Mouse (Mus musculus) v-Abl transformed pro-B cells (cell line): ENCODE measurements around the gene Gm13030.

Experiments
- in situ Hi-C, 2 experiments: fragments of 400-800 bp; cut with MboI; formaldehyde crosslinking; loops; one replicate each; pipeline ENCODE4 v1.15.1; 2025; ENCODE audit not compliant: unreplicated experiment in 2 of 2

Gm13030 gene

DNA sequence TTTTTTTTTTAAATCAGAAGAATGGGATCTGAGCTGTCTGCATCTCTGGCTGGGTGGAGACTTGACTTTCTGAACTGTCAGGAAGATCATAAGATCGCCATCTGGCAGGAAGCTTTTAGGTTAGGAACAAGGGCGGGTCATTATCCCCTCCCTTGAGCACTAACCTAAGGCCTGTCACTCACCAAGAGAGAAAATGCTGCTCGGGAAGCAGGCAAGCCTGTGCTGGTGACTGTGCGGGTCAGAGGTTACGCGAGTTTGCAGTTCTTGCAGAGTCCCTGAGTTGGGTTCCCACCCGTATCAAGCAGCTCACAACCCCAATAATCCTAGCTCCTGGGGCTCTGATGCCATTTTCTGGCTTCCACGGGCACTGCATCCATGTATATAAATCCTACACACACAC is 5.1 kb downstream of the Gm13030 start:
- in situ Hi-C loops: loop anchor here in 1 of 2 experiments (25.0 kb wide), 1 partner anchor 906 kb away; no protein-coding TSS in a partner anchor

DNA sequence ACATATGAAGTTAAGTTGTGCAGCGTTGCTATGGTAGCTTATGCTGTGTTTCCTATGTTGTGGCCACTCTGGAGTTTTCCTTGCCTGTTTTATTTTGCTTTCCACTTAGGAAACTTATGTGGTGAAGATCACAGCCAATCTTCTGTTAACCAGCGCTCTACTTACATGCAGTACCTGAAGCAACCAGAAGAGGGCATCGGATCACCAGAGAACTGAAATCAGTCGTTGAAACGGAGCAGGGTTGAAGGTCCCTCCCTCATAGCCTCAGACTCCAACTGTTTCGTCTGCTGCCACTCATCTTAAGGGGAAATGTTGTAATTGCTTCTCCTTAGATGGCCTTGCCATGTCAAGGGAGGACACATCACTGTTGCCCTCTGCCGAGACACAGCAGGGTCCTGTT is 7.4 kb downstream of the Gm13030 start:
- in situ Hi-C loops: loop anchor here in 1 of 2 experiments (25.0 kb wide), 1 partner anchor 904 kb away; no protein-coding TSS in a partner anchor

DNA sequence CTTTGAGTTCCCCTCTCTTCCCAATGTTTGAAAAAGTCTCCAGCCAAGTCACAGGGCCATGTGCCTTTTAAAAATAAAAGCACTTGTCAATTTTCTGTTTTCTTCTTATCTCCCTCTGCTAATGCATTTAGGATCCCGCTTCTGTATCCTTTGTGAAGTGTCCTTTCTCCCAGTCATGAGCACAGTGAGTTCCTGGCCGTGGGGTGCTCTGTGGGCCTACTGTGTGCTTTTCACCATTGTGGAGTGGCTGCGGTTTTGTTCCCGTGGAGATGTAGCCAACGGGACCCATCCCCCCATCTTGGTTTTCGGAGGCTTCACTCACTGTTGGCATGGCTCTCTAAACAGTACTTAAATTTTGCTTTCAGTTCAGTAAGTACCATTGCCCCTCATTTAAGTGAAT is 7.8 kb downstream of the Gm13030 start:
- in situ Hi-C loops: loop anchor here in 1 of 2 experiments (25.0 kb wide), 1 partner anchor 904 kb away; no protein-coding TSS in a partner anchor

DNA sequence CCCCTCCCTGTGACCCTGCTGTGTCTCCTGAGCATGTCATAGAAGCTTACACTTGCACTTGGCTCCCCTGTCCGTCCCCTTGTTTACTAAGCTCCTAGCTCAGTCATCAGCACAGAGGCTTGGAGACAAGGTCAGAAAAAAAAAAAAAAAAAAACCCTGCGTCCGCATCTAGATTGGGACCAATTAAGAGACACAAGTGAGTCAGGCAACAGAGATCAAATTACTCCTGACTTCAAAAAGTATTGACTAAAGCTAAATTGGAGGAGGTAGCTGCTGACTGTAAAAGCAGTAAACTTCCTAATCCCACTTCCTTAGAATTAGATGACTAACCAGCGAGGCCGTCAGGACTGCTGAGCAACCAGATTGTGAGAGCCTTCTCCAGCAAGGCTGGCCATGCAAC is 8.7 kb downstream of the Gm13030 start:
- in situ Hi-C loops: loop anchor here in 1 of 2 experiments (25.0 kb wide), 1 partner anchor 903 kb away; no protein-coding TSS in a partner anchor

DNA sequence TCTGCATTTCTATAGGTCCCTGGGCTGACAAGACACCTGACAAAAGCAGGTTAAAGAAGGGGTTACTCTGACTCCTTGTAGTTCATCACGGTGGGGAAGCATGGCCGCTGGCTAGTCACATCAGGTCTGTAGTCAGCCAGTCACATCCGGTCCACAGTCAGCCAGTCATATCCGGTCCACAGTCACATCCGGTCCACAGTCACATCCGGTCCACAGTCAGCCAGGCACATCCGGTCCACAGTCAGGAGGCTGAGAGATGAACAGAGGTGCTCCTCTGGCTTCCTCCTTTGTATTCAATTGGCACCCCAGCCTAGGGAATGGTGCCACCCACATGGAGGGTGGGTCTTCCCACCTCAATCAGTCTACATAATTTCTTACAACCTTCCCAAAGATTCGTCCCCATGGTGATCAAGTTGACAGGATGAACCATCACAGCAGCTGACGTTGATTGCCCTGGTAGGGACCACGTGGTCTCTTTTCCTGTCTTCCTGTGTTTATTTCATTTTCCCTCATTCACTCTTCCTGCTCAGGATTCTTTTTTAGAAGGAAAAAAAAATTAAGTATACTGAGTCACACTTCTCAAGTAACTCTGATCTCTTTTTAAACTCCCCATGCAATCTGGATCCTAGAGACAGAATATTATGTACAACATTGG is 10.3 kb downstream of the Gm13030 start, which contains the start of gene Pla2g5:
Gene Pla2g5, minus strand, starts transcription at position 139 of the 655 bp plus-strand sequence.
- in situ Hi-C loops: loop anchor here in 1 of 2 experiments (25.0 kb wide), 1 partner anchor 901 kb away; no protein-coding TSS in a partner anchor

DNA sequence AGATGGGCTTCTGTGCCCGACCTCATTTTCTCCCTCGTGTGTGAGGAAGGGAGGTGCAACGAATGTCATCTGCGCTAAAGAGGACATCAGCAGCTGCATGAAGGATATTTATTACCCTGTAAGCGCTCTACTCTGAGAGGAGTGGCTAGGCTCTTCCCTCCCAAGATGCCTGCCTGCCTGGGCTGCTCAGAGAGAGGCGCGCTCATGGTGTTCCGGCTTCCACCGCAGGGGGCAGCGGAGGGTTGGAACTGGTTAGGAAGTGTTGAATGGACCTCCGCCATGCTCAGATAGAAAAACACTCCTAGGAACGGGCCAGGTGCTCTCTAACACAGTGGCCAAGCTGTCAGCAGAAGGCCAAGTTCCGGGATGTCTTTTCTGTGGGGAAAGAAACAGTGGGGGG is 14.0 kb downstream of the Gm13030 start:
- in situ Hi-C loops: loop anchor here in 1 of 2 experiments (10.0 to 25.0 kb wide), 2 partner anchors 155 to 897 kb away; no protein-coding TSS in a partner anchor

DNA sequence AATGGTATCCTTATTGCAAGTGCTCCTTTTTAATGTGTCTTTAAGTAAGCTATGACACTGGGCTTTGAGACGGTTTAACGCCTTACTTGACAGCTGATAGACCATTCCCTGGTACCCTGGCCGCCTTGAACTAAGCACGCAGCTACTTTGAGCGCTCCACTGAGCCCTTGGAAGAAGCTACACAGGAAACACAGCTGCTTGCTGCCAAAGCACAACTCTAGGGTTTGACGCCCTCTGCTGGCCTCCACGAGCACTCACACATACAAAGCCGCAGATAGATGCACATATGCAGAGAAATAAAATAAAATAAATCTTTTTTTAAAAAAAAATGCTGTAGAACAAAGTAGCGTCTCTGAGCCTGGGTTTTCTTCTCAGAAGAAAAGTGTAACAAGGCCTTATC is 14.5 kb downstream of the Gm13030 start:
- in situ Hi-C loops: loop anchor here in 1 of 2 experiments (10.0 to 25.0 kb wide), 2 partner anchors 154 to 897 kb away; no protein-coding TSS in a partner anchor

DNA sequence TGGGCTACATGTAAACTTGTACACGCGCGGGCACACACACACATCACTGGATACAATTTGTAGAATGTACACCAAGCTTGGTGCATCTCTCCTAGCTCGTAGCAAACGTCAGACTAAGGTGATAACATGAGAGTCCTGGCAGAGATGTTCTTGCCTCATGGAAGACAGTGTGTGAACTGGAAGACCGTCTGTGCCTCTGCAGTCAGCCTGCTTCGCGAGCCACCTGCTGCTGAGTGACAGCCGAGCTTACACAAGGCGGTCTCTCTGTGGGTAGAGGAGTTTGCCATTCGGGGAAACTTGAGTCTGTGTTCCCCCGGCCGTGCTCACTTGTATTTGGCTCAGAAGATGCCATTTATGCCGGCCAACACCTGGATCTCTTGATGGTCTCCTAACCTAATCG is 15.3 kb downstream of the Gm13030 start:
- in situ Hi-C loops: loop anchor here in 1 of 2 experiments (10.0 to 25.0 kb wide), 2 partner anchors 154 to 896 kb away; no protein-coding TSS in a partner anchor

DNA sequence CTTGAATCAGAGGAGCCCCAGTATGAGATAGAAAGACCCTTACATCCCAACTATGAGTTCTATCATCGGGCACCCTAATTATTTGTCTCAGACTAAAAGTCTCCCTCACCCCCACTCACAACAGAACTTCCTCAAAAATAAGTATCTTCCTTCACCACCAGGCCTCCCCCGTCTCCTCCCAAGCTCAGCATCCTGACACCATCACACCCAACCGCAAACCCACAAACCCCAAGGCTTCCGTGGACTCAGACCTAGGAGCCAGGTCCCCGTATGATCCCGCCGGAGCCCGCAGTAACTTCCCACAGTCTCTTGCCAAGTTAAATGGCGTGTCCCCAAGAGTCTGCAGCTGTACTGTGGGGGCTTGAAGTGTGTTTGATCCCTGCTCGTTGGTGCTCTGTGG is 16.2 kb downstream of the Gm13030 start:
- in situ Hi-C loops: loop anchor here in 1 of 2 experiments (10.0 to 25.0 kb wide), 2 partner anchors 153 to 895 kb away; no protein-coding TSS in a partner anchor

DNA sequence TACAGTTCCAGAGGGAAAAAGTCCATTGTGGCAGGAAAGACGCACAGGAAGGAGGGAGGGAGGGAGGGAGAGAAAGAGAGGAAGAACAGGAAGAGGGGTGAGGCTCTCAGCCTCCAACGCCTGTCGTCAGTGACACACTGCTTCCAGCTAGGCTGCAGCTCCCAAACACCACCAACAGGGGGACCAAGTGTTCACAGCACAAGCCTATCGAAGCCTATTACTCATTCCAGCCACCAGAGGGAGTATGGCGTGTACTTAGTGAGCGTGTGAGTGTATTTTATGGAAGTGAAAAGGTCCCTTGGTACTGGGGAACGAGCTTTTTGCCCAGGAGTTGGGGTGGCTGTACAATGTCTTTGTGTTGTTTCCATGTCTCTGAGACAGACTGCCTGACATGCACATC is 17.3 kb downstream of the Gm13030 start:
- in situ Hi-C loops: loop anchor here in 1 of 2 experiments (10.0 to 25.0 kb wide), 2 partner anchors 152 to 894 kb away; no protein-coding TSS in a partner anchor

DNA sequence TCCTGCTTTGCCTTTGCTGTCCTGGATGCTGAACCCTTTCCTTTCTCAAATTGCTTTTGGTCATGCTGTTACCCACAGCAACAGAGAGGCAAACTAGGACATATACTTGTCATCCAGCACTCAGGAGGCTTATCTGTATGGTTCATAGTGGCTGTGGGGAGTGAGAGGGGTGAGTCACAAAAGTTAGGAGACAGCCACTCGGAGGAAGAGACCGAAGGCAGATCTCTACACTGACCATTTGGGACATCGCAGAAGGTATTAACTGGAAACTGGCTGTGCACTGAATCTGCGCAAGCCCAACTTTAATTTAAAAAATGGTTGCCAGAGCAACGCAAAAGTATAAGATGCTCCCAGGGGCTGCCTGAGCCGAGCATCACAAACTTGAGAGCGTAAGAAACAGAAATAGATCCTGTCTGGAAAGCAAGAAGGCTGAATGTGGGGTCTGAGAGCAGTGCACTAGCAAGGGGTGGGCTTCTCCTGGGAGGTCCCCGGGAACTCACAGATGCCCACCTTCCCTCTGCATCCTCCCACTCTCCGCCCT is 18.6 kb downstream of the Gm13030 start:
- in situ Hi-C loops: loop anchor here in 1 of 2 experiments (10.0 to 25.0 kb wide), 2 partner anchors 150 to 893 kb away; no protein-coding TSS in a partner anchor

DNA sequence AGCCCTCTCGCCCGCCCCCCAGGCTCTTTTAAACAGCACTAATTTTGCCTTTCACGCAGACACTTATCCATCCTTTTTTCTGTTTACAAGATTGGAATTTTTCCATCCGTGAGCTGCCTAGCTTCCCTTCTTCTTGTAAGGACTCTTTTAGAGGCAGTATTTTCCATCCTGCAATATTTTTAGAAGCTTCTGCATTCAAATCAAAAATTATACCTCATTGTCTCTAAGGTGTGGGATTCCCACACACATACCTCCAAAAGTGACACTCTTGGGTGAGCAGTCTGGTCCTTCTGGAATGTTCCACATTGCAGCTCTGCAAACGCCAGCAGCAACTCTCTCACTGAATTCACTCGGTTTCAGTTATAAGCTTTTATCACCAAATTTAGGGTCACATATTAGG is 20.8 kb downstream of the Gm13030 start:
- in situ Hi-C loops: loop anchor here (5.0 to 25.0 kb wide), 5 partner anchors 106 to 891 kb away; no protein-coding TSS in a partner anchor

DNA sequence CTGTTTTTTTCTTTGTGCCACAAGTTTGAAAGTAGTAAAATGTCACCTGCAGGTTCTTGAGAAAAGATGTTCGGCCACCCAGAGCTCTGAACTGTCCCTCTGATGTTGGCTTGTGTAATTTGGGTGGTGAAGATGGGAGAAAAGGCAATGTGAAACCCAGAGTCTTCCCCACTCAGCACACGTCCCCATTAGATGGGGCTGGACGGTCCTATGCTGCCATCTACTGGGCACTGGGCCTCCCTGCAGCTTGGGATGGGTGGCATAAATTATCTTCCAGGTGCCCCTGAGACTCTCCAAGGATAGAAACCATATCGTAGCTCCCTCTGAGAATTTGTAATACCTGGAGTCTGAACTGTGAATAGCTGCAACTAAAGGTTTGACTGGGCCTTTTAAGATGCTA is 22.3 kb downstream of the Gm13030 start:
- in situ Hi-C loops: loop anchor here (5.0 to 25.0 kb wide), 5 partner anchors 104 to 889 kb away; no protein-coding TSS in a partner anchor

DNA sequence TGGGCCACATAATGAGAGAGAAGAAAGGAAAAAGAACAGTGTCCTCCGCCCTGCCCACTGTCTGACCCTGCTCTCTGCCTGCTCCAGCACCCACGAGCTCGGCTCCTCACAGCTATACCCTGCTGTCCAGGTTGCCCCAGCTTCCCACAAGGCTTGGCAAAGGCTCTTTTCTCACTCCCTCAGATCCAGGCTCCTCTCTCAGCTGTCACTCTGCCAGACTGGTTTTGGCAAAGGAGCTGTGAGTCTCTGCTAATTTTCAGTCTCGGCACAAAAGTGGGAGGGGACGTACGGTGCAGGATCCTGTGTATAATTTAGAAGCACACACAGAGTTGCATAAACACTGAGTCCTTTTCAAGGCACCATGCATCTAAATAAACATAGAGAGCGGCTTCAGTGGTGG is 32.4 kb downstream of the Gm13030 start:
- in situ Hi-C loops: loop anchor here in 1 of 2 experiments (10.0 kb wide), 1 partner anchor 287 kb away; no protein-coding TSS in a partner anchor

DNA sequence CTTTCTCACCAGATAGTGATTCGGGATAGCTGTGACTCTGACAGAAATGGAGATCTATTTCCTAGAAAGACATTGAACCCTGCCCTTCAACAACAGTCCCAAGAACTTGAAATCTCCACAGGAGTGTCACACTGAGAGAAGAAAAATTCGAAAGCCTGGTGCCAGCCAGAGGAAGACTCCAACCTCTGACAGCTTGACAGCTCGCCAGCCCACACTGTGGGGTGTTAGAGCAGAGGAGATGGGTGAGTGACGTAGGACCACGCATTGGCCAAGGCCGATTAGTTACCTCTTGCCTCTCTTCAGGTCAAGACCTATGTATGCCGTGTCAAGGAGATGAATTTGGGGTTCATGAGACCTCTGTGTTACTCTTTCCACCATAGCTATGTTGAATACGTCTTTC is 33.0 kb downstream of the Gm13030 start:
- in situ Hi-C loops: loop anchor here in 1 of 2 experiments (10.0 kb wide), 1 partner anchor 286 kb away; no protein-coding TSS in a partner anchor

DNA sequence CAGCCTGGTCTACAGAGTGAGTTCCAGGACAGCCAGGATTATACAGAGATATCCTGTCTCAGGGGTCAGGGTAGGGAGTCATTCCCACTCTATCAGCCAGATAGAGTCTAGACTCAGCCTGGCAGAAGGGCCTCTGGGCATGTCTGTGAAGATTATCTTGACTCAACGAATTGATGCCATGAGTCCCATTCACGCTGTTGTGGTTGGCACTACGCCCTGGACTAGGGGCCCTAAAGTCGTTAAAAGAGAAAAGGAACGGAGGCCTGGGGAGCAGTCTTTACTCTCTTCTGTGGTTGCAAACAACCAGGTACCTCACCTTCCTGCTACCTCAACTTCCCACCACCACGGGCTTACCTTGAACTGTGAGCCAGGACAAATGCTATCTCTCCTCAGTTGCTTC is 34.0 kb downstream of the Gm13030 start:
- in situ Hi-C loops: loop anchor here in 1 of 2 experiments (10.0 kb wide), 1 partner anchor 285 kb away; no protein-coding TSS in a partner anchor

DNA sequence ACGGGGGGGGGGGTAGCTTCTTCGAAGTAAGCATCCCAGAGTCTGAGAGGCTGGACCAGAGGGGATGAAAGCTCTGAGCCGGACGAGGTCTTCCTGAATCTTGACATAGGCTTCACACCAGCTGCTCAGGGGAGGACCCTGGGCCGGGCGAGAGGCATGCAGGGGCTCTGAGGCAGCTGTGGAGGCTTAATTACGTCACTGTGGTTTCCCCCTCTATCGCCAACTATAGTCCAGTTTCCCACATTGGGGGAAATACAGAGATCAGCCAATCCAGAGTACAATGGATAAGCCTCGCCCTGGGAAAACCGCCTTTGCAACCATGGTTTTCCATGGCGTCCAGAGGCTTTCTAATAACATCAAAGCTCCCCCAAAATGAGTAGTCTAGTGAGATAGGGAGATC is 46.6 kb downstream of the Gm13030 start:
- in situ Hi-C loops: no loop called here

DNA sequence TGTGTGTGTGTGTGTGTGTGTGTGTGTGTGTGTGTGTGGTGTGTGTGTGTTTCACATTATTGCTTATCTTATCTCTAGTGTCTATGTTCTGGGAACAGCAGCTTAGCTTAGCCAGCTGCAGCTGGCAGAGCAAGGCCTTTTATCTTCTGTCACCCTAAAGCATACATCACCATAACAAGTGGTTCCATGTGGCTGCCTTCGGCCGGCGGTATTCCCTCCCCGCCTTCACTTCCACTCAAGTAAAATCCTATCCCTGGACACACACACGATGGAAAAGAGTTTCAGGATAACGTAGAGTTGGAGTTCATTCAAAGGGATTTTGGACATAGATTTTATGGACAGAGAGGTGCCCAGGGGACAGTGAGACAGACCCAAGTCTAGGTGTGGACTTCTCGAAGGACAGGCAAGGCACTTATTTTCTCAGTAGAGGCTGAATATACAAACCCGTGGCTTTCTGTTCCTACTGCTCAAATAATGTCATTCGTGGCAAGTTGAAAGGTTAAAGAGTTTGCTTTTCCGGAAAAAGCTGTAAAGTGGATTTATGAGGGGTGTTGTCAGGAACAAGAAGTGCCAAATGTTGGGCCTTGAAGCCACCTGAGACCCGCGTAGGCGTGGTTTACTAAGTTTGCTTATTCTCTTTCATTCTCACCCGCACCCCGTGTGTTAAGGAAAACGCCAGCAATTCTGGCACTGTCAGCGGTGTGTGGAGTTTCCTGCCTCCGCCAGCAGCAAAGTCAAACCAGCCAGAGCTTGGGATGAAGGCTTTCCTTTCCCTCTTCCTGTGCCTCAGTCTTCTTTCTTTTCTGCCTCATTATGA is 47.8 kb downstream of the Gm13030 start:
- in situ Hi-C loops: no loop called here

DNA sequence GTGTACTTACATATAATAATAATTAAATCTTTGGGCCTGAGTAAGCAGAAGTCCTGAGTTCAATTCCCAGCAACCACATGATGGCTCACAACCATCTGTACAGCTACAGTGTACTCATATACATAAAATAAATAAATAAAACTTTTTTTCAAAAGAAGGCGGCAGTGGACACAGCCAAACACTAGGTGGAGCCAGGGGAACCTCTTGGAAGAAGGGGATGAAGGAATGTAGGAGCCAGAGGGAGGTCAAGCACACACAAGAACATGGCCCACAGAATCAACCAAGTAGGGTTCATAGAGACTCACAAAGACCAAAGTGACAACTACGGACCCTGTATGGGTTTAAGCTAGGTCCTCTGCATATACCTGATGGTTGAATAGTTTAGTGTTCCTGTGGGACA is 49.1 kb downstream of the Gm13030 start:
- in situ Hi-C loops: loop anchor here in 1 of 2 experiments (25.0 kb wide), 1 partner anchor 1537 kb away; the partner anchor contains the start of gene Wnt4

DNA sequence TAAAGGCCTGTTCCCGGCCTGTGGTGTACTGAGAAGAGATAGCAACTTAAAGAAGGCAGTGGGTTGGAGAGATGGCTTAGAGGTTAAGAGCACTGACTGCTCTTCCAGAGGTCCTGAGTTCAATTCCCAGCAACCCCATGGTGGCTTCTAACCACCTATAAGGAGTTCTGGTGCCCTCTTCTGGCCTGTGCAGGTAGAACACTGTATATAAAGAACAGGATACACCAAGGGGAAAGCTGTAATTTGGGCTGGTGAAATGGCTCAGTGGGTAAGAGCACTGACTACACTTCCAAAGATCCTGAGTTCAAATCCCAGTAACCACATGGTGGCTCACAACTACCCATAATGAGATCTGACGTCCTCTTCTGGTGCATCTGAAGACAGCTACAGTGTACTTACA is 49.6 kb downstream of the Gm13030 start:
- in situ Hi-C loops: loop anchor here in 1 of 2 experiments (25.0 kb wide), 1 partner anchor 1537 kb away; the partner anchor contains the start of gene Wnt4
